Mouse (Mus musculus): ENCODE data around the gene Cyp26b1. TPM values are rescaled to one million over a fixed set of nuclear protein-coding genes. Genes with fewer than 3 reads are reported as not detected.
A peak's percentile ranks its signal among the peaks of the same experiment; 100 is the strongest.
"Not testable (repeated sequence)": the region's sequence is repeated elsewhere in the genome, so short reads cannot be mapped to it uniquely, and the experiment has no call there.

Cyp26b1 gene
- polyA plus RNA-seq, 1 experiment from 2014 or later = 3.1 TPM

- no peak for ATAC-seq (ENCODE audit: borderline replicate concordance, extremely low read depth, low FRiP score, low TSS enrichment)
- 30% methylated on average over 1 of the region's 1 CpGs for WGBS
- H3K4me2 ChIP-seq = no peak overlapping the region
These were observed 7.6 kb upstream of the Cyp26b1 start for GRCm38 (mm10) chr6:84601136-84601889.

GRCm38 (mm10) chr6:84599296-84599695 lies 5.6 kb upstream of the Cyp26b1 start:
- H3K4me1 ChIP-seq; H3K27me3 ChIP-seq; H3K9ac ChIP-seq; H3K9me3 ChIP-seq; H3K36me3 ChIP-seq; ATAC-seq (ENCODE audit: borderline replicate concordance, extremely low read depth, low FRiP score, low TSS enrichment); H3K4me2 ChIP-seq; H3K4me3 ChIP-seq; H3K27ac ChIP-seq: not testable (repeated sequence)
- WGBS = 70% methylated on average over 3 of the region's 3 CpGs

More at GRCm38 (mm10) chr6:84601136-84601889, 7.6 kb upstream of the Cyp26b1 start:
- Histone ChIP-seq H3K9me3 (no peaks in the 10 kb centered on the region), H3K27ac (no peak overlapping the region), H3K9ac (no peak overlapping the region), H3K4me1 (no peaks in the 10 kb centered on the region), H3K27me3 (no peaks in the 10 kb centered on the region), H3K36me3 (no peaks in the 10 kb centered on the region), H3K4me3 (no peak overlapping the region)

- Histone ChIP-seq H3K4me1 (no peaks in the 10 kb centered on the region), H3K36me3 (no peaks in the 10 kb centered on the region), H3K9ac (no peak overlapping the region), H3K4me2 (no peak overlapping the region), H3K4me3 (no peak overlapping the region), H3K27me3 (no peaks in the 10 kb centered on the region; the same call in 1 of the 2 replicates), H3K9me3 (no peaks in the 10 kb centered on the region), H3K27ac (no peak overlapping the region)
- WGBS = 66% methylated on average over 3 of the region's 3 CpGs
- no peak for ATAC-seq (ENCODE audit: borderline replicate concordance, extremely low read depth, low FRiP score, low TSS enrichment)
These were observed 5.0 kb upstream of the Cyp26b1 start for GRCm38 (mm10) chr6:84598725-84599124.

- 72% methylated on average over 2 of the region's 3 CpGs for WGBS
- no peak overlapping the region for H3K9ac ChIP-seq
- no peak overlapping the region for H3K27ac ChIP-seq
- H3K36me3 ChIP-seq = no peaks in the 10 kb centered on the region
- H3K9me3 ChIP-seq = no peaks in the 10 kb centered on the region
- 0 out of 2 replicates have a peak, but pooled peaks cover 14% of the 10 kb centered on the region for H3K4me1 ChIP-seq
- no peak overlapping the region for H3K4me2 ChIP-seq
- no peak for ATAC-seq (ENCODE audit: borderline replicate concordance, extremely low read depth, low FRiP score, low TSS enrichment)
- H3K27me3 ChIP-seq = peaks cover 14% of the 10 kb centered on the region
- no peak overlapping the region for H3K4me3 ChIP-seq
These were observed 918 bp upstream of the Cyp26b1 start for GRCm38 (mm10) chr6:84594626-84595025.

GRCm38 (mm10) chr6:84590961-84591745 lies 2.6 kb downstream of the Cyp26b1 start:
- H3K9ac ChIP-seq = no peak overlapping the region
- H3K4me2 ChIP-seq = no peak overlapping the region
- ATAC-seq (ENCODE audit: borderline replicate concordance, extremely low read depth, low FRiP score, low TSS enrichment) = no peak
- H3K27ac ChIP-seq = no peak overlapping the region
- peaks cover 44% of the 10 kb centered on the region for H3K4me1 ChIP-seq
- H3K27me3 ChIP-seq = peaks cover 49% of the 10 kb centered on the region
- H3K4me3 ChIP-seq = no peak overlapping the region
- H3K9me3 ChIP-seq = no peaks in the 10 kb centered on the region
- WGBS = 38% methylated on average over 6 of the region's 6 CpGs
- no peaks in the 10 kb centered on the region for H3K36me3 ChIP-seq

GRCm38 (mm10) chr6:84589742-84590686 lies 3.7 kb downstream of the Cyp26b1 start:
- Histone ChIP-seq H3K4me1 (peaks cover 56% of the 10 kb centered on the region), H3K27ac (no peak overlapping the region), H3K4me3 (peak overlapping the region; percentile 49; the same call in 1 of the 2 replicates), H3K27me3 (peaks cover 60% of the 10 kb centered on the region), H3K9ac (no peak overlapping the region), H3K9me3 (no peaks in the 10 kb centered on the region), H3K36me3 (no peaks in the 10 kb centered on the region), H3K4me2 (peak overlapping the region; percentile 97)
- 3% methylated on average over 39 of the region's 39 CpGs for WGBS
- ATAC-seq (ENCODE audit: borderline replicate concordance, extremely low read depth, low FRiP score, low TSS enrichment) = peak; percentile 51; the same call in 1 of the 2 replicates

GRCm38 (mm10) chr6:84588895-84589652 lies 4.6 kb downstream of the Cyp26b1 start:
- Histone ChIP-seq H3K27me3 (peaks cover 70% of the 10 kb centered on the region), H3K4me1 (peaks cover 65% of the 10 kb centered on the region), H3K4me3 (peak overlapping the region; percentile 49), H3K4me2 (peak overlapping the region; percentile 97), H3K9ac (peak overlapping the region; percentile 48; the same call in 1 of the 2 replicates), H3K36me3 (no peaks in the 10 kb centered on the region), H3K27ac (no peak overlapping the region), H3K9me3 (no peaks in the 10 kb centered on the region)
- peak; percentile 50; the same call in 1 of the 2 replicates for ATAC-seq (ENCODE audit: borderline replicate concordance, extremely low read depth, low FRiP score, low TSS enrichment)
- WGBS = under 1% methylated on average over 40 of the region's 54 CpGs

GRCm38 (mm10) chr6:84588221-84588894 lies 5.3 kb downstream of the Cyp26b1 start:
- peak overlapping the region; percentile 97 for H3K4me2 ChIP-seq
- ATAC-seq (ENCODE audit: borderline replicate concordance, extremely low read depth, low FRiP score, low TSS enrichment) = no peak
- peak overlapping the region; percentile 48 for H3K9ac ChIP-seq
- H3K4me1 ChIP-seq = peaks cover 72% of the 10 kb centered on the region
- H3K9me3 ChIP-seq = no peaks in the 10 kb centered on the region
- H3K36me3 ChIP-seq = no peaks in the 10 kb centered on the region
- H3K27ac ChIP-seq = no peak overlapping the region
- peaks cover 77% of the 10 kb centered on the region for H3K27me3 ChIP-seq
- 2% methylated on average over 41 of the region's 41 CpGs for WGBS
- peak overlapping the region; percentile 49 for H3K4me3 ChIP-seq

GRCm38 (mm10) chr6:84587471-84588101 lies 6.1 kb downstream of the Cyp26b1 start:
- Histone ChIP-seq H3K4me3 (peak overlapping the region; percentile 49), H3K4me2 (peak overlapping the region; percentile 97), H3K9ac (peak overlapping the region; percentile 48), H3K36me3 (no peaks in the 10 kb centered on the region), H3K27me3 (peaks cover 85% of the 10 kb centered on the region), H3K9me3 (no peaks in the 10 kb centered on the region), H3K4me1 (peaks cover 79% of the 10 kb centered on the region), H3K27ac (no peak overlapping the region)
- under 1% methylated on average over 49 of the region's 51 CpGs for WGBS
- no peak for ATAC-seq (ENCODE audit: borderline replicate concordance, extremely low read depth, low FRiP score, low TSS enrichment)

GRCm38 (mm10) chr6:84586551-84587200 lies 7.0 kb downstream of the Cyp26b1 start:
- H3K36me3 ChIP-seq = no peaks in the 10 kb centered on the region
- no peaks in the 10 kb centered on the region for H3K9me3 ChIP-seq
- no peak for ATAC-seq (ENCODE audit: borderline replicate concordance, extremely low read depth, low FRiP score, low TSS enrichment)
- peak overlapping the region; percentile 97 for H3K4me2 ChIP-seq
- H3K9ac ChIP-seq = no peak overlapping the region
- H3K27ac ChIP-seq = no peak overlapping the region
- 3% methylated on average over 28 of the region's 28 CpGs for WGBS
- H3K27me3 ChIP-seq = peaks cover 94% of the 10 kb centered on the region
- H3K4me1 ChIP-seq = peaks cover 84% of the 10 kb centered on the region
- H3K4me3 ChIP-seq = peak overlapping the region; percentile 49

All from lung, embryonic 15.5 days (tissue).